Mouse (Mus musculus) heart, embryonic 11.5 days (tissue): ENCODE measurements at regions not wholly inside any gene's neighbourhood (a gene's known extent, or its start where the extent isn't known, plus 50 kb on each side); places are given as distances from the start of the nearest gene placed in this dataset.

Experiments used
- ATAC-seq: fragments of 200-750 bp; cut with Nextera tagmentation; replicated peaks from 2 replicates; pipeline ENCODE4 v1.8.0; 2017; ENCODE audit warnings: moderate library complexity; ENCODE audit not compliant: insufficient number of reproducible peaks, low FRiP score, low TSS enrichment
- H3K27ac ChIP-seq: fragments of 300-500 bp; sonication (generic); 2 replicates; pipeline ENCODE4 v1.5.1; 2014; ENCODE audit warnings: mild to moderate bottlenecking, low read depth, low read length
- H3K27me3 ChIP-seq: fragments of 300-500 bp; sonication (generic); 2 replicates; pipeline ENCODE4 v1.6.1; 2014; ENCODE audit warnings: mild to moderate bottlenecking, low read length, mixed read lengths; ENCODE audit not compliant: control insufficient read depth, insufficient read depth
- H3K36me3 ChIP-seq: fragments of 300-500 bp; sonication (generic); 2 replicates; pipeline ENCODE4 v1.6.1; 2014; ENCODE audit warnings: mild to moderate bottlenecking, low read length, moderate library complexity, mixed read lengths; ENCODE audit not compliant: control insufficient read depth, insufficient read depth
- H3K4me1 ChIP-seq: fragments of 300-500 bp; sonication (generic); 2 replicates; pipeline ENCODE4 v1.6.1; 2014; ENCODE audit warnings: low read length; ENCODE audit not compliant: control insufficient read depth, insufficient read depth
- H3K4me2 ChIP-seq: fragments of 300-500 bp; sonication (generic); 2 replicates; pipeline ENCODE4 v1.6.1; 2014; ENCODE audit warnings: mild to moderate bottlenecking, moderate library complexity
- H3K4me3 ChIP-seq: fragments of 300-500 bp; sonication (generic); 2 replicates; pipeline ENCODE4 v1.5.1; 2014; ENCODE audit warnings: low read depth, low read length
- H3K9ac ChIP-seq: fragments of 300-500 bp; sonication (generic); 2 replicates; pipeline ENCODE4 v1.6.1; 2014; ENCODE audit warnings: mild to moderate bottlenecking, low read depth, low read length, moderate library complexity
- H3K9me3 ChIP-seq: fragments of 300-500 bp; sonication (generic); replicated peaks from 2 replicates; pipeline ENCODE4 v1.6.1; 2016; ENCODE audit warnings: low read length; ENCODE audit not compliant: control insufficient read depth
- WGBS: fragments of 180-500 bp; shearing (Covaris S2); extraction: QIAGEN DNeasy Blood & Tissue Kit; methylation state at CpG from one replicate; pipeline ENCODE4 v1.1.7; 2014; ENCODE audit not compliant: insufficient replicate concordance; 5-methylcytosine and 5-hydroxymethylcytosine counted together

DNA sequence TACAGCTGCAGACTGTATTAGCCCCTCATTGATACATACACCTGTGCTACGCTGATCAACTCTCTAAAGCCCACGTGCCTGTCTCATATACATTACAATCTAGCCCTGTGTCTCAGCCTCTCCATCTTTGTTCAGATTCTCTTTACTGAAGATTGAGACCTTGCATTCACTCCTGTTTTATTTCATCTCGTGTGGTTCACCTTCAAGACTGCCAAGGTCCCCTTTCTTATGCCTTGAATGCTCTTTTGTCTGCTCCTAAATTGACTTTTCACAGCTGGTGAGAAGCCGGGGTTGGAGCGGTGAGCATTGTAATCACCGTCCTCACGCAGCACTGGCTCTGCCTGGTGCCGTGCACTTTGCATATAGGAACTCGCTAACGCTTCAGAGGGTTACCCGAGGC, 75.2 kb upstream of the Grik3 start:
- ATAC-seq: no peak
- H3K4me2 ChIP-seq: no peak overlapping the region
- no peaks in the 10 kb centered on the region for H3K36me3 ChIP-seq
- H3K27ac ChIP-seq: no peak overlapping the region
- H3K27me3 ChIP-seq: 0 out of 2 replicates have a peak, but pooled peaks cover 8% of the 10 kb centered on the region
- 59% methylated on average over 11 of the region's 11 CpGs for WGBS
- H3K9ac ChIP-seq: no peak overlapping the region
- H3K4me3 ChIP-seq: no peak overlapping the region
- no peaks in the 10 kb centered on the region for H3K4me1 ChIP-seq
- H3K9me3 ChIP-seq: no peaks in the 10 kb centered on the region

GRCm38 (mm10) chr4:125413833-125414719, 76.4 kb upstream of the Grik3 start:
- Histone ChIP-seq H3K4me1 (no peaks in the 10 kb centered on the region), H3K9me3 (no peaks in the 10 kb centered on the region)
- ATAC-seq: no peak

DNA sequence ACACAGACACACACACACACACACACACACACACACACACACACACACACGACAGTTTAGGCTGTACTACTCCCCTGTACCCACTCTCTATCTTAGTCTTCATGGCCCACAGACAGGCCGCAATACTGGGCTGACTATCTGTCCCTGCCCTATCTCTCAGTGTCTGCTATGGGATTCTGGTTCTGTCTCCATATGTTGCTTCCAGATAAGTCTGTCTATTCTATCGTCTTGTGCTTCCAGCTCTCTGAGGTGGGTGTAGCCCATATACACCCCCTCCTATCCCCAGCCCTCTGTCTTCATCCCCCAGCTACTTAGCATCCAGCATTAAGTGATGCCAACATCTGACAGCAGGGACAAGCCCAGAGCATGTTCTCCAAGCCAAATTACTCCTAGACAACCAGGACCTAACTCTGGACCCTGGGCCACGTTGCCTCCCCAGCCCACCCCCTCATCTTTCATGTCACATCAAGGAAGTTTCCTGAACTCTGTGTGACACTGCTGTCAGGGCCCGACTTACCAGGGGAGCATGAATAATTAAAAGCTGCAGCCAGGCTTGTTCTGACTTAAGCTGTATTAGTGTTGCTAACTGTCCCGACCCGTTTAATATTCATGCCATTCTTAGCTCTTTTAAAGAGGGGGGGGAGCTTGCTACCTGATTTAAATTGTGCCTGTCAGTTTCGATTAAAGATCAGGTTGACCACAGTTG, 79.6 kb upstream of the Grik3 start:
- Histone ChIP-seq H3K4me3 (no peak overlapping the region), H3K36me3 (no peaks in the 10 kb centered on the region), H3K9me3 (no peaks in the 10 kb centered on the region), H3K27ac (peak overlapping the region; percentile 29; the same call in 1 of the 2 replicates), H3K4me1 (no peaks in the 10 kb centered on the region), H3K9ac (no peak overlapping the region), H3K27me3 (peaks cover 2% of the 10 kb centered on the region; the same call in 1 of the 2 replicates), H3K4me2 (no peak overlapping the region)
- WGBS: 46% methylated on average over 8 of the region's 8 CpGs
- peak; percentile 90 for ATAC-seq

More at GRCm38 (mm10) chr4:125413833-125414719, 76.4 kb upstream of the Grik3 start:
- Histone ChIP-seq H3K27me3 (peaks cover 3% of the 10 kb centered on the region; the same call in 1 of the 2 replicates), H3K4me2 (no peak overlapping the region), H3K9ac (no peak overlapping the region), H3K27ac (no peak overlapping the region), H3K4me3 (no peak overlapping the region), H3K36me3 (no peaks in the 10 kb centered on the region)
- WGBS: 68% methylated on average over 7 of the region's 7 CpGs

- no peak for ATAC-seq
- WGBS: 76% methylated on average over 13 of the region's 13 CpGs
Measured at GRCm38 (mm10) chr4:125399376-125400112, 91.0 kb upstream of the Grik3 start.

GRCm38 (mm10) chr4:125397007-125397461, 93.5 kb upstream of the Grik3 start:
- Histone ChIP-seq H3K9me3 (no peaks in the 10 kb centered on the region), H3K4me1 (no peaks in the 10 kb centered on the region), H3K27me3 (no peaks in the 10 kb centered on the region), H3K4me3 (no peak overlapping the region), H3K27ac (no peak overlapping the region), H3K4me2 (no peak overlapping the region), H3K36me3 (no peaks in the 10 kb centered on the region), H3K9ac (no peak overlapping the region)
- 55% methylated on average over 12 of the region's 12 CpGs for WGBS
- ATAC-seq: no peak

More at GRCm38 (mm10) chr4:125399376-125400112, 91.0 kb upstream of the Grik3 start:
- H3K36me3 ChIP-seq: no peaks in the 10 kb centered on the region
- no peak overlapping the region for H3K4me2 ChIP-seq
- peaks cover 2% of the 10 kb centered on the region; the same call in 1 of the 2 replicates for H3K27me3 ChIP-seq
- H3K9me3 ChIP-seq: no peaks in the 10 kb centered on the region
- H3K27ac ChIP-seq: no peak overlapping the region
- no peak overlapping the region for H3K4me3 ChIP-seq
- H3K9ac ChIP-seq: no peak overlapping the region
- no peaks in the 10 kb centered on the region for H3K4me1 ChIP-seq

DNA sequence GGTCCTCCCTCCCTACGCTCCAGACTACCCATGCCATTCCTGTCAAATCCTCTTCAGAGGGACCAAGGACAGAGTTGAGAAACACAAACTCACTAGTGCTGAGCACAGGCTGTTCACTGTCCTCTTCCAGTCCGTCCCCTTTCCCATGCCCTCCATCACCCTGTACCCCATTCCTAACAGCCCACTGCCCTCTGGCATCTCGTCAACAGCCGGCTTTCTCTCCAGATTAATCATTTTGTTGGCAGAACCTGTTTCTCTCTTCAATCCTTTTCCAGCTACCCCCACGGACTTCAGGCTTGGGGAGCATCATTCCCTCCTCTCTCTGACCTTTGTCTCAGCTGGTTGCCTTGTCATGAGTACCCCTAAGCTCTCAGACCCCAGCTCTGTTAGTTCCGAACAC, 99.2 kb upstream of the Grik3 start:
- WGBS: 65% methylated on average over 6 of the region's 6 CpGs
- Histone ChIP-seq H3K9me3 (no peaks in the 10 kb centered on the region), H3K4me2 (no peak overlapping the region), H3K27me3 (0 out of 2 replicates have a peak, but pooled peaks cover 3% of the 10 kb centered on the region), H3K27ac (no peak overlapping the region), H3K36me3 (no peaks in the 10 kb centered on the region), H3K9ac (no peak overlapping the region), H3K4me3 (no peak overlapping the region), H3K4me1 (no peaks in the 10 kb centered on the region)
- no peak for ATAC-seq

DNA sequence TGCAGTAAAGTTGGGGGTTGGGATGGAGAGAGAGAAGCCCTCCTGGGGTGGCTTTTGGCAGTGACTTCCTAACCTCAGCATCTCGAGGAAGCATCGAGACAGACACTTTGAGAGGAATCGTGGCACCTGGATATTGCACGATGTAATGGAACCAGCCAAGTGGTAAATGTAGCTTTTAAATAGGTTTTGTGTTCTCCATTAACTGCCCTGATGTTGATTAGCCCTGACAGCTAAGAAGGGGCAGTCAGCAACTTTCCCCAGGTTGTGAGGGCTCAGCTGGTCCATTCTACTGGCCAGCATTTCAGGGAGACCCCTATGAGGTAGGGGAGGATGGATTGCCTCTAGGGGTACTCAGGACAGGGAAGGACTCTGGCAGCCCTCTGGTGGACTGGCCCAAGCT, 104.7 kb upstream of the Grik3 start:
- H3K4me2 ChIP-seq: no peak overlapping the region
- H3K4me1 ChIP-seq: no peaks in the 10 kb centered on the region
- H3K4me3 ChIP-seq: no peak overlapping the region
- no peak overlapping the region for H3K27ac ChIP-seq
- H3K27me3 ChIP-seq: no peaks in the 10 kb centered on the region
- H3K9ac ChIP-seq: no peak overlapping the region
- 64% methylated on average over 4 of the region's 4 CpGs for WGBS
- H3K9me3 ChIP-seq: no peaks in the 10 kb centered on the region
- ATAC-seq: no peak
- H3K36me3 ChIP-seq: no peaks in the 10 kb centered on the region

DNA sequence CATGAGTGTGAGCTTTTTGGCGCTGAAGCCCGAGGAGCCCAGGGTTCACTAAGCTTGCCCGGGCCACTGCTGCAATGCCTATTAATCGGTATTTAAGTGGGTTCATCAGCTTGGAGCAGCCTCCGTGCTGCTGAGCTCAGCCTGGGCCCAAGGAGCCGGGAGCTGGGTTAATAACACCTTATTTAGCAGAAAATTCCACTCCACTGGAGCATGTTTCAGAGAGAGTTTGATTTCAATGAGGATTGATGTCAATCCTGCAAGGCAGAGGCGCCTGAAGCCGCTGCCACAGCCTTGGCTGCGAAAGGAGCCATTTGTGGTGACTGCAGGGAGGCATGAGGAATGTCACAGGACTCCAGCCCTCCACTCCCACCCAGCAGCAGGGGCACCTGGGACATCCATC, 126.5 kb upstream of the Grik3 start:
- Histone ChIP-seq H3K9me3 (no peaks in the 10 kb centered on the region), H3K4me3 (no peak overlapping the region), H3K4me1 (no peaks in the 10 kb centered on the region), H3K27ac (no peak overlapping the region), H3K27me3 (no peaks in the 10 kb centered on the region), H3K36me3 (no peaks in the 10 kb centered on the region), H3K9ac (no peak overlapping the region), H3K4me2 (no peak overlapping the region)
- WGBS: 48% methylated on average over 9 of the region's 9 CpGs
- no peak for ATAC-seq
